Mouse (Mus musculus): ENCODE data around the gene Scaf1.

- no peak for TF ChIP-seq CTCF (IDR thresholded peaks at IDR 0.05; ENCODE audit: low read depth, low read length)
- no peak for TF ChIP-seq POLR2A (IDR thresholded peaks at IDR 0.05; ENCODE audit: borderline replicate concordance, low read depth, low read length)
Measured at GRCm38 (mm10) chr7:45036702-45037101, 20.5 kb upstream of the Scaf1 start.
